Mouse (Mus musculus) limb, embryonic 14.5 days (tissue): ENCODE data around the gene Dlg2. TPM values are rescaled to one million over a fixed set of nuclear protein-coding genes. Genes with fewer than 3 reads are reported as not detected.

Experiments
- ATAC-seq: fragments of 200-750 bp; cut with Nextera tagmentation; 2 replicates; pipeline ENCODE4 v1.8.0; 2017; ENCODE audit warnings: low read depth, moderate number of reproducible peaks, moderate TSS enrichment; ENCODE audit not compliant: low FRiP score
- DNase-seq: peaks from one replicate; pipeline ENCODE4 v3.0.0-alpha.2; 2015; ENCODE audit warnings: low spot score
- H3K27ac ChIP-seq: fragments of 300-500 bp; sonication (generic); replicated peaks from 2 replicates; pipeline ENCODE4 v1.5.1; 2014; ENCODE audit warnings: low read depth, mild to moderate bottlenecking, low read length, moderate library complexity, mixed read lengths
- H3K27me3 ChIP-seq: fragments of 300-500 bp; sonication (generic); 2 replicates; pipeline ENCODE4 v1.6.1; 2014; ENCODE audit warnings: low read length, mixed read lengths; ENCODE audit not compliant: control insufficient read depth, insufficient read depth
- H3K36me3 ChIP-seq: fragments of 300-500 bp; sonication (generic); 2 replicates; pipeline ENCODE4 v1.6.1; 2014; ENCODE audit warnings: mild to moderate bottlenecking, low read length, moderate library complexity, mixed read lengths; ENCODE audit not compliant: control insufficient read depth, insufficient read depth
- H3K4me1 ChIP-seq: fragments of 300-500 bp; sonication (generic); 2 replicates; pipeline ENCODE4 v1.6.1; 2014; ENCODE audit warnings: antibody characterized with exemption, low read length, mixed read lengths; ENCODE audit not compliant: control insufficient read depth, insufficient read depth
- H3K4me2 ChIP-seq: fragments of 300-500 bp; sonication (generic); replicated peaks from 2 replicates; pipeline ENCODE4 v1.6.1; 2014; ENCODE audit warnings: low read depth, mild to moderate bottlenecking, low read length, moderate library complexity; ENCODE audit not compliant: severe bottlenecking
- H3K4me3 ChIP-seq: fragments of 300-500 bp; sonication (generic); replicated peaks from 2 replicates; pipeline ENCODE4 v1.5.1; 2014; ENCODE audit warnings: low read length
- H3K9ac ChIP-seq: fragments of 300-500 bp; sonication (generic); 2 replicates; pipeline ENCODE4 v1.6.1; 2014; ENCODE audit warnings: mild to moderate bottlenecking, low read depth, low read length, moderate library complexity; ENCODE audit not compliant: severe bottlenecking
- H3K9me3 ChIP-seq: fragments of 300-500 bp; sonication (generic); 2 replicates; pipeline ENCODE4 v1.6.1; 2016; ENCODE audit warnings: low read length; ENCODE audit not compliant: control insufficient read depth
- POLR2A ChIP-seq: fragments of 200-500 bp; IDR thresholded peaks from 2 replicates; pipeline ENCODE4 v1.8.0; 2012; ENCODE audit warnings: inconsistent platforms, mild to moderate bottlenecking, moderate library complexity, borderline replicate concordance; ENCODE audit not compliant: insufficient read depth, insufficient read length; ENCODE audit errors: extremely low read depth
- WGBS: fragments of 180-500 bp; shearing (Covaris S2); extraction: QIAGEN DNeasy Blood & Tissue Kit; methylation state at CpG from one replicate; pipeline ENCODE4 v1.1.7; 2014; 5-methylcytosine and 5-hydroxymethylcytosine counted together
- polyA plus RNA-seq, 2 experiments: library from polyadenylated mRNA; depleted of rRNA in 1 of 2; stranded (reverse) in 1 of 2; unstranded in 1 of 2; fragments of >200 nt; fragmentation: Nextera tagmentation in 1 of 2; extraction: Ambion mirVana in 1 of 2; gene quantifications; 2 replicates each; pipeline versions ENCODE4 v1.2.1 to v1.2.3; 2012 to 2014

Gene Dlg2
- polyA plus RNA-seq, 2 experiments: 4.6 to 7.3 TPM

DNA sequence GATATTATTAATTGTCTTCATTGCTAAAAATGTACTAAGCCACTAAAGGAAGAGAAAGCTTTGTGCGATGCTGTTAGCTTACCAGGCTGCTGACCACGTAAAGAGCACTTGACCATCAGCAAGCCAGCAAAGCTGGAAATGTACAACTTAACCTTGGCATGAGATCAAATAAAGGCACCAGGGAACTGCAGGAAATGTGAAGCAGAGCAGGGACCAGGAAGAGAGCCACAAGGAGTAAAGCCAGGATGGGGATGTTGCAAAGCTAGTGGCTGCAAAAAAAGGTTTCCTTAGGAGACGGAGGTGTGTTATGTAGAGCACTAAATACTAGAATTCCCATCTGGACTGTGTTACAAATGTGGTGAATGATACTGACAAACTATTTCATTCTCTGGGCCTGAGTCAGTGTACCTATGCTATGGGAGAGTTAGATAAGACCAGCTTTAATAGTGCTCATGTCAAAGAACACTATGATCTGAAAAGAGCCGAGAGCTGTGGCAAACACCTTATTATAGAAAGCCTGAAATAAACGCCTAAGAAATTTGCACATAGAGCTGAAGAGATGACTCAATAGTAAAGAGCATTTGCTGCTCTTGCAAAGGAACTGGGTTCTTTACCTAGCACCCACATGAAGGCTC lies 1638.9 kb downstream of the Dlg2 start:
- 87% methylated on average over 5 of the region's 5 CpGs for WGBS
- H3K9ac ChIP-seq: peak overlapping the region; percentile 12; the same call in 1 of the 2 replicates
- no peaks in the 10 kb centered on the region for H3K4me1 ChIP-seq
- no peak for TF ChIP-seq POLR2A
- H3K4me2 ChIP-seq: no peak overlapping the region
- no peaks in the 10 kb centered on the region for H3K9me3 ChIP-seq
- DNase-seq: no peak
- no peak overlapping the region for H3K27ac ChIP-seq
- no peaks in the 10 kb centered on the region for H3K36me3 ChIP-seq
- H3K4me3 ChIP-seq: no peak overlapping the region
- no peaks in the 10 kb centered on the region for H3K27me3 ChIP-seq
- ATAC-seq: no peak

GRCm38 (mm10) chr7:92123276-92123675 lies 1646.8 kb downstream of the Dlg2 start:
- H3K4me1 ChIP-seq: peaks cover 7% of the 10 kb centered on the region; the same call in 1 of the 2 replicates
- TF ChIP-seq POLR2A: no peak
- no peaks in the 10 kb centered on the region for H3K36me3 ChIP-seq
- H3K9ac ChIP-seq: no peak overlapping the region
- no peaks in the 10 kb centered on the region for H3K9me3 ChIP-seq
- DNase-seq (no peak), ATAC-seq (no peak)
- H3K4me3 ChIP-seq: no peak overlapping the region
- no peak overlapping the region for H3K4me2 ChIP-seq
- 45% methylated on average over 2 of the region's 2 CpGs for WGBS
- no peaks in the 10 kb centered on the region for H3K27me3 ChIP-seq
- no peak overlapping the region for H3K27ac ChIP-seq

GRCm38 (mm10) chr7:92125886-92126285 lies 1649.4 kb downstream of the Dlg2 start:
- Histone ChIP-seq H3K27me3 (no peaks in the 10 kb centered on the region), H3K9me3 (no peaks in the 10 kb centered on the region), H3K4me1 (peaks cover 7% of the 10 kb centered on the region; the same call in 1 of the 2 replicates), H3K27ac (no peak overlapping the region), H3K36me3 (no peaks in the 10 kb centered on the region), H3K4me2 (no peak overlapping the region), H3K4me3 (no peak overlapping the region), H3K9ac (no peak overlapping the region)
- no peak for TF ChIP-seq POLR2A
- 20% methylated on average over 3 of the region's 3 CpGs for WGBS
- DNase-seq: peak; percentile 79
- 0 out of 2 replicates have a peak, but pooled peaks have one; percentile 60 for ATAC-seq

DNA sequence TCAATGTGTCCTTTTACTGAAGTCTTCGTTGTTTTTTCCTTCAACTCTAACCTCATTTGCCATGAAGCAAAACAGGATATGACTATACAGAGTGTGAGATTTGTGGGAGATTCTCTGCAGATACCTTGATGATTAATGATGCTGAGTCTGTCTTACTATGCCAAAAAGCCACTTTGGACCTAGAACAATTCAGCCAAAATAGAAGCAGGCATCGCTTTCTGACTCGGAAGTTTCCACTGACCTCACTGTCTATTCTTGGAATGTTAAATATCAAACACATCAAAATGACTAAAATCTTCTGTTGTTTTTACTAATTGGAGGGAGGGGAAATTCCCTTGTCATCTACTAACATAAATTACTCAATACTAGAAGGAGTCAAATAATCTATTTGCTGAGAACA lies 1657.8 kb downstream of the Dlg2 start:
- Histone ChIP-seq H3K4me3 (no peak overlapping the region), H3K36me3 (no peaks in the 10 kb centered on the region), H3K9me3 (no peaks in the 10 kb centered on the region), H3K4me1 (no peaks in the 10 kb centered on the region), H3K27me3 (no peaks in the 10 kb centered on the region), H3K4me2 (no peak overlapping the region), H3K9ac (no peak overlapping the region), H3K27ac (no peak overlapping the region)
- no peak for TF ChIP-seq POLR2A
- DNase-seq: no peak
- 88% methylated on average over 3 of the region's 3 CpGs for WGBS
- no peak for ATAC-seq

DNA sequence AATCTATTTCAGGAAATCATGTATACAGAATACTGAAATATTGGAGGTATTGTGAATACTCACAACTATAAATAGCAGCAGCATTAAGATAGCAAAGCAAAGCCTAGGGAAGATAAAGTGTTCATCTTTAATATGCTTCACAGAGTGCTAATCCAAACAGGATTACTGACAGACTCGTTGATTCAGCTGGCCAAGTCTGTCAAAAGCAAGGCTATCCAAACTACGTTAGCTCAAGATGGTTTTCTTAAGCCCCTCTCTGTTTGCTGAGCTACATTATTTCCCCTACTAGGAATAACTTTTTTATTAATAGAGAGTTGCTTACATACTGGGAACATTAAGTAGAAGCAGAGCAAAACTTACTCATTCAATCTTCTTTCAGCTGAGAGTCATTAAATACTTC lies 1659.2 kb downstream of the Dlg2 start:
- ATAC-seq (no peak), DNase-seq (no peak)
- Histone ChIP-seq H3K4me1 (no peaks in the 10 kb centered on the region), H3K27ac (no peak overlapping the region), H3K4me2 (no peak overlapping the region), H3K9me3 (no peaks in the 10 kb centered on the region), H3K4me3 (no peak overlapping the region), H3K9ac (no peak overlapping the region), H3K36me3 (no peaks in the 10 kb centered on the region), H3K27me3 (no peaks in the 10 kb centered on the region)
- 58% methylated on average over 2 of the region's 2 CpGs for WGBS
- no peak for TF ChIP-seq POLR2A
